Mouse (Mus musculus): ENCODE data around the gene Gpr176. TPM values are rescaled to one million over a fixed set of nuclear protein-coding genes. Genes with fewer than 3 reads are reported as not detected.

Gpr176 gene
- total and polyA plus RNA-seq, 3 experiments = not detected

GRCm38 (mm10) chr2:118404336-118404735 is 31.1 kb upstream of the Gpr176 start:
- TF ChIP-seq RAD21 (IDR thresholded peaks at IDR 0.05; ENCODE audit: low read depth, low read length) (no peak), NRF1 (IDR thresholded peaks at IDR 0.05; ENCODE audit: insufficient read depth, low read depth, low read length, poor library complexity, severe bottlenecking) (no peak), ELF1 (IDR thresholded peaks at IDR 0.05; ENCODE audit: low read depth, low read length) (no peak), GATA1 (IDR thresholded peaks at IDR 0.05; ENCODE audit: low read depth, low read length) (no peak), UBTF (IDR thresholded peaks at IDR 0.05; ENCODE audit: borderline replicate concordance, insufficient read depth, low read depth, low read length) (no peak)
- H3K9me3 ChIP-seq (replicated peaks; ENCODE audit: insufficient read depth, low read length) = no peaks in the 10 kb centered on the region
- no peaks in the 10 kb centered on the region; a peak in 1 of 4 replicates for H3K36me3 ChIP-seq (ENCODE audit: control insufficient read depth in 1 of 2, insufficient read depth in 2 of 2, low read length in 2 of 2)
- no peaks in the 10 kb centered on the region for H3K27me3 ChIP-seq (ENCODE audit: control insufficient read depth in 1 of 2, insufficient read depth in 2 of 2, low read length in 2 of 2)
- H3K79me2 ChIP-seq (ENCODE audit: control insufficient read depth, insufficient read depth, low read length, poor library complexity) = no peaks in the 10 kb centered on the region
- H3K9ac ChIP-seq (ENCODE audit: control insufficient read depth, low read depth, low read length, poor library complexity, severe bottlenecking) = no peak overlapping the region
- no peak overlapping the region for H3K27ac ChIP-seq (ENCODE audit: control insufficient read depth, low read depth, low read length)
- no peak for DNase-seq (ENCODE audit: low read depth, low spot score)
- H3K4me1 ChIP-seq (ENCODE audit: control insufficient read depth in 1 of 2, insufficient read depth in 2 of 2, low read length in 2 of 2) = peaks cover 0 to 7% of the 10 kb centered on the region in 2 experiments; a peak in 2 of 4 replicates
- H3K4me3 ChIP-seq (ENCODE audit: control insufficient read depth in 1 of 2, insufficient read depth in 1 of 2, low read depth in 2 of 2, low read length in 2 of 2) = no peak overlapping the region

GRCm38 (mm10) chr2:118401834-118402727 is 28.9 kb upstream of the Gpr176 start:
- Histone ChIP-seq H3K9ac (ENCODE audit: control insufficient read depth, low read depth, low read length, poor library complexity, severe bottlenecking) (no peak overlapping the region), H3K4me1 (ENCODE audit: control insufficient read depth in 1 of 2, insufficient read depth in 2 of 2, low read length in 2 of 2) (peaks cover 0 to 7% of the 10 kb centered on the region in 2 experiments; a peak in 2 of 4 replicates), H3K9me3 (replicated peaks; ENCODE audit: insufficient read depth, low read length) (no peaks in the 10 kb centered on the region), H3K79me2 (ENCODE audit: control insufficient read depth, insufficient read depth, low read length, poor library complexity) (no peaks in the 10 kb centered on the region), H3K4me3 (ENCODE audit: control insufficient read depth in 1 of 2, insufficient read depth in 1 of 2, low read depth in 2 of 2, low read length in 2 of 2) (no peak overlapping the region), H3K36me3 (ENCODE audit: control insufficient read depth in 1 of 2, insufficient read depth in 2 of 2, low read length in 2 of 2) (no peaks in the 10 kb centered on the region; a peak in 1 of 4 replicates), H3K27me3 (ENCODE audit: control insufficient read depth in 1 of 2, insufficient read depth in 2 of 2, low read length in 2 of 2) (no peaks in the 10 kb centered on the region), H3K27ac (ENCODE audit: control insufficient read depth, low read depth, low read length) (no peak overlapping the region)
- TF ChIP-seq RAD21 (IDR thresholded peaks at IDR 0.05; ENCODE audit: low read depth, low read length) = no peak
- TF ChIP-seq EP300 (IDR thresholded peaks at IDR 0.05; ENCODE audit: low read depth in 1 of 2, low read length in 2 of 2) = no peak
- TF ChIP-seq CHD1 (IDR thresholded peaks at IDR 0.05; ENCODE audit: low read depth, low read length) = no peak
- no peak for TF ChIP-seq RCOR1 (IDR thresholded peaks at IDR 0.05; ENCODE audit: low read depth, low read length)
- no peak for TF ChIP-seq ETS1 (IDR thresholded peaks at IDR 0.05; ENCODE audit: low read depth, low read length)
- TF ChIP-seq ZNF384 (IDR thresholded peaks at IDR 0.05; ENCODE audit: low read depth, low read length) = no peak
- TF ChIP-seq ELF1 (IDR thresholded peaks at IDR 0.05; ENCODE audit: low read depth, low read length) = no peak
- no peak for TF ChIP-seq MAX (IDR thresholded peaks at IDR 0.05; ENCODE audit: low read length)
- TF ChIP-seq GATA1 (IDR thresholded peaks at IDR 0.05; ENCODE audit: low read depth, low read length) = no peak
- TF ChIP-seq SIN3A (IDR thresholded peaks at IDR 0.05; ENCODE audit: low read length) = no peak
- no peak for TF ChIP-seq POLR2A (IDR thresholded peaks at IDR 0.05; ENCODE audit: control insufficient read depth in 1 of 2, insufficient read depth in 1 of 2, low read depth in 1 of 2, low read length in 2 of 2, poor library complexity in 1 of 2)
- no peak for TF ChIP-seq USF2 (IDR thresholded peaks at IDR 0.05; ENCODE audit: borderline replicate concordance in 1 of 2, insufficient read depth in 1 of 2, low read depth in 1 of 2, low read length in 2 of 2)
- TF ChIP-seq E2F4 (IDR thresholded peaks at IDR 0.05; ENCODE audit: borderline replicate concordance, low read depth, low read length) = no peak
- TF ChIP-seq MYB (IDR thresholded peaks at IDR 0.05; ENCODE audit: low read depth, low read length) = no peak
- no peak for DNase-seq (ENCODE audit: low read depth, low spot score)
